Mouse (Mus musculus): Measurements from ENCODE around the gene Atp6v1g2.

DNA sequence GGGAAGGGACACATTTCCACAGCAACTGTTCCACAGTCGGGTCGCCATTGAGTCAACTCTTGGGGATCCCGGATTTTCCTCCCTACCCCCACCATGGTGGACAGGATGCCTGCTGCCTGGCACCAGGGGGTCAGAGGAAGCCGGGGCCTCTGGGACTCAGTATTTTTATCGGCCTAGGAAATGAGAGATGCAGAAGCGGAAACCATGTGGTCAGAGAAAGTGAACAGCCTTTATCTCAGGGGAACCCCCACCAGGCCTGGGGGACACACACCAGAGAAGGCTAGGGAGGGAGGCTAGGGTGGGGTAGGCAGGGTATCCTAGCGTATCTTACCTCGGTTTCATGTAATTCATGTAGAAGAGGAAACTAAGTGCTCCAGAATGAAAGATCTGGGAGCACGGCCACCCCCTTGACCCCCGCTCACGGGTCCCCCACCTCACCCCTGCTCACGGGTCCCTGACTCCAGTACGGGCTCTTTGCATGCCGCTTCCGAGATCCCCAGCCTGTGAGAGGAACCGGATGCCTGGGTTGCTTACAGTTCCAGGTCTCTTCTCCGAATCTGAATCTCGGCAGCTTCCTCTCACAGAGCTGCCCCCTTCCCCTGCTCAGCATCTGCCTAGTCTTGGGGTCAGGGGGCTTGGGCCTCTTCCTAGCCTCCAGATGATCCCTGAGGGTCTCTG is 14.8 kb upstream of the Atp6v1g2 start:
- no peak for TF ChIP-seq CTCF (IDR thresholded peaks at IDR 0.05; ENCODE audit: borderline replicate concordance, insufficient read depth, low read depth, low read length)
- no peak for TF ChIP-seq POLR2A (IDR thresholded peaks at IDR 0.05; ENCODE audit: borderline replicate concordance, insufficient read depth, low read length)

Measured in cerebellum, adult 2 months (tissue).